Mouse (Mus musculus): ENCODE measurements around the gene Vmn1r15.

- TF ChIP-seq POLR2A (IDR thresholded peaks at IDR 0.05; ENCODE audit: borderline replicate concordance, control insufficient read depth, low read depth, low read length) (no peak), CTCF (IDR thresholded peaks at IDR 0.05; ENCODE audit: control insufficient read depth, insufficient read depth, low read length) (no peak)
These were observed 14.1 kb downstream of the Vmn1r15 start for GRCm38 (mm10) chr6:57271881-57272280.

Measured in bone marrow, adult 2 months (tissue).